Mouse (Mus musculus) lung, postnatal 0 days (tissue): Measurements from ENCODE around the gene Ajm1.

Experiments used
- CTCF ChIP-seq: IDR thresholded peaks from 2 replicates; pipeline ENCODE4 v1.5.1; 2016; ENCODE audit warnings: antibody characterized with exemption, mild to moderate bottlenecking
- EP300 ChIP-seq: IDR thresholded peaks from 2 replicates; pipeline ENCODE4 v1.6.1; 2016; ENCODE audit warnings: antibody characterized with exemption, mild to moderate bottlenecking, control low read depth

GRCm38 (mm10) chr2:25533707-25534106 is 47.9 kb downstream of the Ajm1 start:
- no peak for TF ChIP-seq CTCF
- no peak for TF ChIP-seq EP300
